Mouse (Mus musculus) lung, postnatal 4 days (tissue): ENCODE measurements around the gene Slc44a3.
"Not testable (repeated sequence)": the region's sequence is repeated elsewhere in the genome, so short reads cannot be mapped to it uniquely, and the experiment has no call there.

Experiments used
- DNase-seq, 2 experiments: peaks; one replicate each; pipeline ENCODE4 v3.0.0; 2021

The Slc44a3 gene

GRCm38 (mm10) chr3:121550370-121550769 is 18.2 kb upstream of the Slc44a3 start:
- DNase-seq: peak in 1 of 2 experiments; percentile 60

DNA sequence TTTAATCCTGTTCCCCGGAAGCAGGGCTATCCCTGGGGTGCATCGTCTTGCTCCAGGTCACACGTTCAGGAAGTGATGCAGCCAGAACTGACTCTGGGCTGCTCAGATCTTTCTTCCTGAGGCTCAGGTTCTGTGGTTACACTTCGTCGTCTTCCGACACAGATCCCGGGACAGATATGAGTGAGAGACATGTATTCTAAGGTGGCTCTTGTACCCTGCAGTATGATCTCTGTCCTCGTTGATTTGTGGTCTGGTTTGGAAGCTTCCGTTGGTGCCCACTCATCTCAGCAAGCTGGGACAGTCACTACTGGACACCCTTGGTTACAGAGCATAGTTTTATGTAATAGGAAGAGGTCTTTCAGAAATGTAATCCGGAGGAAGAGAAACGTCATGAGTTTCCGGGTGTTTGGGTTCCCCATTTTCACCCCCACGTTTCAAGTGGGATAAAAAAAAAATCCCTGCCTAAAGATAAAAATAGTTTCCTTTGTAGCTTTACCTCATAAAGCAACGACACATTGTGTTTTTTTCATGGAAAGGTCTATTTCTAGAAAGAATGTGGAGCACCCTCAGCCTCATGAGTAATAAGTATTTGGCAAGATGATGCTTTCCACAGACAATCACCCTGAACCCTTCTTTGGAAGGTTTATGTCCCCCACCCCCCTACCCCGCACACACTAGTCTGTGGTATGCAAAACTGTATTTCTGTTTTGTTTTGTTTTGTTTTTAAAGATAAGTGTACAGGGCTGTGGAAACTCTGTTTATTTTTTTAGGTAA is 15.8 kb upstream of the Slc44a3 start:
- no peak for DNase-seq

- no peak for DNase-seq
Measured at GRCm38 (mm10) chr3:121540621-121541020, 8.4 kb upstream of the Slc44a3 start.

- DNase-seq: no peak
Measured at GRCm38 (mm10) chr3:121539871-121540431, 7.7 kb upstream of the Slc44a3 start.

DNA sequence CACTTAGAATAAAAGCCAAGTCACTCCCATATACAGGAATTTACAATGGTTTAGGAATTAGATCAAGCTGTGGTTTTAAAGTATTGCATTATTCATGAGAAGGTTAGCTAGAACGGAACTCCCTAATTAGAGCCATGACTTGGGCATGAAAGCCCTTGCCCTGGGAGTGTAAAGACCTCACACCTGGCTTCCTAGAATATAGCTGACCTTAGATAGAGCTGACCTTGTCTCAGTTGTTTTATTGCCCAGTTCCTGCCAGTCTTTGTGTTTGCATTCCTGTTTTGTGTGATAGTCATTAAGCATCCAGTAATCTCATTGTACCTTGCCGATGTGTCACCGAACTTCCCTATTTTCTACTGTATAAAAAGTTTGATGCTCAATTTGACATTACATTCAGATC is 6.6 kb upstream of the Slc44a3 start:
- DNase-seq: not testable (repeated sequence)

GRCm38 (mm10) chr3:121537996-121538395 is 5.8 kb upstream of the Slc44a3 start:
- peak in 1 of 2 experiments; percentile 56 for DNase-seq

DNA sequence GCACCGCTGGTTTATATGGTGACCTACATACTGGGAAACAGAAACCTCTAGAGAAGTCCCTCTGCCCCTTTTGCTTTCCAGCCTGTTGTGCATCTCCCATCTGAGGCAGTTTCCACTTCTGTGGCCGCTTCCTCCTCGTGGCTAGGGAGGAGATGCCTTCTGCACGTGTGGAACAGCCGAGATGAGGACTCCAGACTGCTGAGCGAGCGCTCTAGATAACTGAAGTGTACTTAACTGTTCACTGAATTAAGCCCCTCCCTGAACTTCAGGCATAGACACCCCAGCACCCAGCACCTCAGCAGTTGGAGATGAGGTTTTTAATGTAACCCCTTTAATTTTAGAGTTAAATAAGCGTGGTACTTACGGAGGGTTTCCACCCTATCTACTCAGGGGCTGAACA is 4.6 kb upstream of the Slc44a3 start:
- no peak for DNase-seq

- DNase-seq: peak in 1 of 2 experiments; percentile 54
Measured at GRCm38 (mm10) chr3:121535813-121536504, 3.8 kb upstream of the Slc44a3 start.

GRCm38 (mm10) chr3:121531370-121532148 is 645 bp downstream of the Slc44a3 start:
- no peak for DNase-seq

DNA sequence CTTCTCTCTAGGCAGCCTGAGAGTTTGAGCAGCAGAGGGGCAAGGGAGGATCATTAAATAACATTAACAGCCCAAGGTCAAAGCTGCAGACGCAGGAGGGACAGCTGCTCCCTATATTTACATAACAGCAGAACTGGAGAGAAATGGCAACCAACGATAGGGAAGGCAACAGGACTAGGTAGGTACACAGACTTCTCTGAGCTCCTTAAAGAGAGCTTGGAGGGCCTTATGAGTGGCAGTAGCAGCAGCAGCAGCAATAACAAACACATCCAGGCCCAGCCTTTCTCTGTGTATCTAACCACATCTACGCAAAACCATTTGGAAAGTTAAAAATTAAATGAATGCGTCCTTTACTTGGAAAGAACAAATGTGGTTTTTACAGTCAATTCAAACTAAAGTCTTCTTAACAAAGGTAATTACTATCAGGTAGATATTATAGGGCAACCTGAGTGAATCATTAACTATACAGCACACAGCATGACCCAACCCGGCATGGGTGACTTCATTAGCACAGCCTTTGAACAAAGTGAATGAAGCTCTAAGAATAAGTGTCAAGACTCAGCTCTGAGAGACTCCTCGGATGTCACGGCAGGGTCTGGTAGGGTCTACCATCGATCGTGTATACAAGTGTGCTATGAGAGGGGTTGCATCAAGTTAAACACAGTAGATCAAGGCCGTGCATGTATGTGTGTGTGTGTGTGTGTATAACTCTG is 1.5 kb downstream of the Slc44a3 start:
- no peak for DNase-seq

- no peak for DNase-seq
Measured at GRCm38 (mm10) chr3:121526096-121527093, 5.8 kb downstream of the Slc44a3 start.

DNA sequence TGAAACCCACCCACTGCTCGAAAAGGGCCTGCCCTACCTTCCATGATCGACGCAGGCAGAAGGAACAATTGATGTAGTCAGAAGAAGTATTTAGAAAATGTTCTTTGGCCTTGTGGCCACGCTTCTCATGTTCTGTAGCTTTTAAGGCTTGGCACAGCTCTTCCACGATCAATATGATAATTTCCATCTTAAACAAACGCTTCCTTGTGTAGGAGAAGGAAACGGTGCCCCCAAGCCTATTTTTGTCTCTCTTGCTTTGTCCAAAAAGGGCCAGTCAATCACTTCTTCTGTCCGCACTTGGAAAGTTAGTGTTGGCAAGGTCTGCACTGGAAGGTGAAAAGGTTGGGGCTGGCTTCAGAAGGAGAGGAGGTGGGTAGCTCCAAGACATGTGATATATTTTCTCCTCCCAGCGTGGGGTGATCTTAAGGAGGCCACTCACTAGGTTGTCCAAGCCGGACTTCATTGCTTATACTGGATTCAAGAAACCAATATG is 10.5 kb downstream of the Slc44a3 start:
- DNase-seq: no peak

GRCm38 (mm10) chr3:121521123-121521522 is 11.1 kb downstream of the Slc44a3 start:
- DNase-seq: no peak

DNA sequence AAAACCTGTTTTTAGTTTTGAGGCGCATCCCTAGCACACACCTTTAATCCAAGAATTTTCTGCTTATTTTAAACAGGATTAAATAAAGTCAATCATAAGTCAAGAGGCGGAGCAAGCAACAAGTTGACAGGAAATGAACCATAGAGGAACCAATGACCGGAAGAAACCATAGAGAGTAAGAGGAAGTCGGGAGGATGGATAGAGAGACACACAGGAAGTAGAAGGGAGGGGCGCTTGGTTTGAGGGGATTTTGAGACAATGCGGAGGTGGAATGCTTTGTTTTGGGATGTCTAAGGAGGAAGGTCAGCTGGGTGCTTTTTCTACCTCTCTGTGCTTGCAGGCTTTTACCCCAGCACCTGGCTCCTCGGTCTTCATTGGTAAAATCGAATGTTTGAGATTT is 15.2 kb downstream of the Slc44a3 start:
- no peak for DNase-seq

- DNase-seq: no peak
Measured at GRCm38 (mm10) chr3:121509141-121509540, 23.1 kb downstream of the Slc44a3 start.

DNA sequence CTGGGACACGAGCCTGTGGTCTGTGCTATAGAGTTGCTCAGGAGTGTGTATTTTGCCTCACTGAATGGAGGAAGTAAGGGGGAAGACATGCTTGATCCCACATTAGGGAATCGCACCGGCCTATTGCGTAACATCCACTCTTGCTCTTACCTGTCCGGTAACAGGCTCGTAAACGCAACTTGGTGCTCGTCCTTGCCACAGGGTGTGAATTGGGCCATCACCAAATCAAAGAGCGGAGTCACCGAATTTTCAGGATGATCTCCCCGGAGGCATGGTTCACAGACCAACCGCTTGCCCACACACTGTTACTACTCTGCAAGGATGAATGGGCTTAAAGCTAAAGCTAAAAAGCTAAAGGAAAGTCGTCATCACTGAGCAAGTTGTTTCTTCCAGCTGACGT is 24.5 kb downstream of the Slc44a3 start:
- no peak for DNase-seq

DNA sequence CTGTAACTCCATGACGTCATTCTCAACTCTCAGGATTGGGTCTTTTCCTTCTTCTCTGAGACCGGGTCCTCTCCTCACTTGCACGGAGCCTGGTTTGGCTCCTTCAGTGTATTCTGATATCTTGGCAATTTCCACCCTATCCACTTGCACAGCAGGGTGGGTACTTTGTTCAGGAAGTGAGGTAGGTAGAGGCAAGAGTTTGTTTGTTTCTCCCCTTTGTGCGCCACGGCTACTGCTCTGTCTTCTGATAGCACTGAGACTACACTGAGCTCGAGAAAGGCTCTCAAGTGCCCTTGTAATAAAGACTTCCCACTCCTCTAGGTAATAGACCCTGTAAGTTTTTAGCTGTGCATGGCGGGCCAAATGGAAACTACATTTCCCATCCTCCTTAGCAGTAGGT is 25.4 kb downstream of the Slc44a3 start:
- no peak for DNase-seq

DNA sequence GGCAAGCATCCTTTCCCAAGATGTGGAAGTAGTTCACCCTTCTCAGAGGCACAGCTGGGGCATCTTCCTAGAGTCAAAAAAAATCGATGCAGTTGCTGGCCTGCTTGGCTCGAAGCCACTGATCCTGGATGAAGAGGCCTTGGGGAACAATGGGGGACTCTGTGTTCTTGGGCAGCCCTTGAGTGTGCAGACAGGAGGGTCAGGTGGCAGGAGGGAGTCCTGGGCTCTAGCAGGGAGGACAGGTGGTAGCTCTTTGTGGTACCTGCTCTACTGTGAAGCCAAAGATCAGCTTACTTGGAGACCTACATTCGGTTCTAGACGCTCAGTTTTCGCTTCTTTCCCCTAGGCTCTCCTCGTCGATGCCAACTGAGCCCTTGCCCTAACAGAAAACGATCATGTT is 26.0 kb downstream of the Slc44a3 start:
- no peak for DNase-seq

GRCm38 (mm10) chr3:121504927-121505487 is 27.2 kb downstream of the Slc44a3 start:
- no peak for DNase-seq

GRCm38 (mm10) chr3:121500734-121501133 is 31.5 kb downstream of the Slc44a3 start:
- DNase-seq: no peak

GRCm38 (mm10) chr3:121500225-121500624 is 32.0 kb downstream of the Slc44a3 start:
- peak; percentile 73 to 82 for DNase-seq
